Mouse (Mus musculus) large intestine, adult 2 months (tissue): ENCODE data around the gene Plxna4. TPM values are rescaled to one million over a fixed set of nuclear protein-coding genes. Genes with fewer than 3 reads are reported as not detected.
"Not testable (repeated sequence)": the region's sequence is repeated elsewhere in the genome, so short reads cannot be mapped to it uniquely, and the experiment has no call there.

Source experiments
- DNase-seq: peaks from one replicate; pipeline ENCODE4 v3.0.0-alpha.2; 2012; ENCODE audit warnings: low read depth, low spot score
- WGBS: fragments of 180-500 bp; shearing (Covaris S2); methylation state at CpG from one replicate; pipeline ENCODE4 v1.1.7; 2018; 5-methylcytosine and 5-hydroxymethylcytosine counted together
- polyA plus RNA-seq: library from polyadenylated mRNA; depleted of rRNA; stranded (reverse); fragments of >200 nt; gene quantifications from 2 replicates; pipeline ENCODE4 v1.2.3, GENCODE M21; 2012

Gene Plxna4
- polyA plus RNA-seq, 1 experiment: 0.46 TPM

GRCm38 (mm10) chr6:32546915-32547314 lies 41.1 kb downstream of the Plxna4 start:
- WGBS: 95% methylated on average over 1 of the region's 1 CpGs
- no peak for DNase-seq

GRCm38 (mm10) chr6:32544021-32544420 lies 44.0 kb downstream of the Plxna4 start:
- no peak for DNase-seq
- 74% methylated on average over 3 of the region's 3 CpGs for WGBS

- WGBS: 92% methylated on average over 4 of the region's 4 CpGs
- DNase-seq: no peak
Measured at GRCm38 (mm10) chr6:32540155-32540554, 47.8 kb downstream of the Plxna4 start.

- WGBS: 70% methylated on average over 3 of the region's 3 CpGs
- no peak for DNase-seq
Measured at GRCm38 (mm10) chr6:32533962-32534740, 53.8 kb downstream of the Plxna4 start.

- 70% methylated on average over 8 of the region's 8 CpGs for WGBS
Measured at GRCm38 (mm10) chr6:32528081-32528570, 59.9 kb downstream of the Plxna4 start.

GRCm38 (mm10) chr6:32527518-32527917 lies 60.5 kb downstream of the Plxna4 start:
- DNase-seq: no peak
- WGBS: 86% methylated on average over 7 of the region's 7 CpGs

More at GRCm38 (mm10) chr6:32528081-32528570, 59.9 kb downstream of the Plxna4 start:
- DNase-seq: no peak

- DNase-seq: no peak
- 76% methylated on average over 5 of the region's 5 CpGs for WGBS
Measured at GRCm38 (mm10) chr6:32526762-32527161, 61.2 kb downstream of the Plxna4 start.

GRCm38 (mm10) chr6:32520097-32520496 lies 67.9 kb downstream of the Plxna4 start:
- DNase-seq: no peak
- 78% methylated on average over 4 of the region's 4 CpGs for WGBS

- 91% methylated on average over 3 of the region's 3 CpGs for WGBS
Measured at GRCm38 (mm10) chr6:32518617-32519016, 69.4 kb downstream of the Plxna4 start.

GRCm38 (mm10) chr6:32514096-32514495 lies 73.9 kb downstream of the Plxna4 start:
- DNase-seq: no peak
- 81% methylated on average over 6 of the region's 6 CpGs for WGBS

More at GRCm38 (mm10) chr6:32518617-32519016, 69.4 kb downstream of the Plxna4 start:
- no peak for DNase-seq

GRCm38 (mm10) chr6:32512010-32512409 lies 76.0 kb downstream of the Plxna4 start:
- no peak for DNase-seq
- 19% methylated on average over 1 of the region's 1 CpGs for WGBS

- no peak for DNase-seq
- 51% methylated on average over 7 of the region's 7 CpGs for WGBS
Measured at GRCm38 (mm10) chr6:32510924-32511323, 77.1 kb downstream of the Plxna4 start.

GRCm38 (mm10) chr6:32510491-32510890 lies 77.5 kb downstream of the Plxna4 start:
- no peak for DNase-seq
- WGBS: 68% methylated on average over 1 of the region's 1 CpGs

GRCm38 (mm10) chr6:32509046-32509445 lies 78.9 kb downstream of the Plxna4 start:
- WGBS: 75% methylated on average over 9 of the region's 9 CpGs
- DNase-seq: no peak

GRCm38 (mm10) chr6:32504963-32505362 lies 83.0 kb downstream of the Plxna4 start:
- WGBS: 84% methylated on average over 5 of the region's 5 CpGs

GRCm38 (mm10) chr6:32501186-32501585 lies 86.8 kb downstream of the Plxna4 start:
- WGBS: 91% methylated on average over 1 of the region's 1 CpGs
- DNase-seq: not testable (repeated sequence)

More at GRCm38 (mm10) chr6:32504963-32505362, 83.0 kb downstream of the Plxna4 start:
- no peak for DNase-seq

- no peak for DNase-seq
- WGBS: 77% methylated on average over 5 of the region's 5 CpGs
Measured at GRCm38 (mm10) chr6:32498106-32498505, 89.9 kb downstream of the Plxna4 start.

GRCm38 (mm10) chr6:32496109-32496508 lies 91.9 kb downstream of the Plxna4 start:
- WGBS: 64% methylated on average over 4 of the region's 4 CpGs
- no peak for DNase-seq

GRCm38 (mm10) chr6:32495532-32495931 lies 92.5 kb downstream of the Plxna4 start:
- WGBS: 94% methylated on average over 2 of the region's 2 CpGs
- DNase-seq: no peak

- WGBS: 17% methylated on average over 5 of the region's 5 CpGs
- no peak for DNase-seq
Measured at GRCm38 (mm10) chr6:32493557-32493956, 94.4 kb downstream of the Plxna4 start.

GRCm38 (mm10) chr6:32487121-32487520 lies 100.9 kb downstream of the Plxna4 start:
- no peak for DNase-seq
- WGBS: 54% methylated on average over 3 of the region's 3 CpGs
